Comparison of ENCODE assay signal across 7 mouse cellular contexts in the genomic region with DNA sequence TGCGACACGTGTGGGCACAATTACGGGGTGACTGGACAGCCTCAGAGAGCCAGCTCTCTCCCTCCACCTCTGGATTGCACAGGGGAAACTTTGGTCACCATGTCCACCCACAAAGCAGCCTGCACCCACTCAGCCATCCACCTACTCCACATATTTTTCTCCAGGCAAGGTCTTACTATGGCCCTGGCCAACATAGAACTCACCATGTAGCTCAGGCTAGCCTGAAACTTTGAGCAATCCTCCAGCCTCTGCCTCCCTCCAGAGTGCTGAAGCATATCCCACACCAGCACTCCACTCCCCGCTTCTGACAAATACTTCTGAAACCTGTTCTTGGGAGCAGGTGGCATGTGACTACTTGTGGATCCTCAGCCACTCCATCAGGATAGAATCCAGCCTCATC. TPM values are rescaled to one million over a fixed set of nuclear protein-coding genes. Genes with fewer than 3 reads are reported as not detected.
DNase-seq lines count a peak whose midpoint lies in the region; ATAC-seq lines count a peak whose summit lies in the region.

No protein-coding gene starts in this region.

- no peak for ATAC-seq in megakaryocyte, adult 5-6 weeks (ENCODE audit: poor library complexity, severe bottlenecking)
- ATAC-seq in forebrain, embryonic 13.5 days, result no peak
- ATAC-seq in limb, embryonic 13.5 days (ENCODE audit: low FRiP score, low read depth), result no peak
- no peak for ATAC-seq in stomach, embryonic 16.5 days (ENCODE audit: insufficient read depth, low FRiP score)

- H3K4me2 ChIP-seq in forebrain, embryonic 13.5 days, result peak overlapping the region; percentile 95
- peak overlapping the region; percentile 91 for H3K4me2 ChIP-seq in limb, embryonic 13.5 days (replicated peaks)
- peak overlapping the region; percentile 66 for H3K4me2 ChIP-seq in stomach, embryonic 16.5 days (ENCODE audit: low read depth, low read length)

- peak overlapping the region; percentile 96 for H3K4me3 ChIP-seq in megakaryocyte, embryonic 14.5 days (replicated peaks)
- peak overlapping the region; percentile 81 for H3K4me3 ChIP-seq in forebrain, embryonic 13.5 days
- H3K4me3 ChIP-seq in limb, embryonic 13.5 days, result peak overlapping the region; percentile 95
- H3K4me3 ChIP-seq in stomach, embryonic 16.5 days (replicated peaks; ENCODE audit: low read length), result peak overlapping the region; percentile 65

- H3K9ac ChIP-seq in forebrain, embryonic 13.5 days, result peak overlapping the region; percentile 94
- H3K9ac ChIP-seq in limb, embryonic 13.5 days, result no peak overlapping the region
- 0 out of 2 replicates have a peak overlapping the region, but pooled peaks have one; percentile 37 for H3K9ac ChIP-seq in stomach, embryonic 16.5 days (ENCODE audit: low read length)

- peaks cover 65% of the 10 kb centered on the region for H3K4me1 ChIP-seq in megakaryocyte, embryonic 14.5 days
- peaks cover 62% of the 10 kb centered on the region for H3K4me1 ChIP-seq in forebrain, embryonic 13.5 days
- peaks cover 28% of the 10 kb centered on the region for H3K4me1 ChIP-seq in limb, embryonic 13.5 days
- H3K4me1 ChIP-seq in stomach, embryonic 16.5 days (ENCODE audit: control insufficient read depth, insufficient read depth, low read length), result peaks cover 46% of the 10 kb centered on the region

- peaks cover 7% of the 10 kb centered on the region for H3K27me3 ChIP-seq in megakaryocyte, embryonic 14.5 days (replicated peaks)
- no peaks in the 10 kb centered on the region for H3K27me3 ChIP-seq in forebrain, embryonic 13.5 days
- no peaks in the 10 kb centered on the region for H3K27me3 ChIP-seq in limb, embryonic 13.5 days
- H3K27me3 ChIP-seq in stomach, embryonic 16.5 days (ENCODE audit: control insufficient read depth, insufficient read depth, low read length), result no peaks in the 10 kb centered on the region

- no peaks in the 10 kb centered on the region for H3K9me3 ChIP-seq in megakaryocyte, embryonic 14.5 days
- H3K9me3 ChIP-seq in forebrain, embryonic 13.5 days (replicated peaks), result no peaks in the 10 kb centered on the region
- no peaks in the 10 kb centered on the region for H3K9me3 ChIP-seq in limb, embryonic 13.5 days
- no peaks in the 10 kb centered on the region for H3K9me3 ChIP-seq in stomach, embryonic 16.5 days (replicated peaks; ENCODE audit: control insufficient read depth, low read length)

- no peak for DNase-seq in urinary bladder, adult 18-20 months (ENCODE audit: low spot score in 2 of 2)
- DNase-seq in spleen, adult 12 weeks (ENCODE audit: low spot score), result no peak

- 63% methylated on average over 4 of the region's 4 CpGs for WGBS in forebrain, embryonic 13.5 days
- WGBS in limb, embryonic 13.5 days, result 57% methylated on average over 4 of the region's 4 CpGs
- WGBS in stomach, embryonic 16.5 days, result 53% methylated on average over 4 of the region's 4 CpGs

- no peak overlapping the region for H3K27ac ChIP-seq in forebrain, embryonic 13.5 days
- H3K27ac ChIP-seq in limb, embryonic 13.5 days, result no peak overlapping the region
- no peak overlapping the region for H3K27ac ChIP-seq in stomach, embryonic 16.5 days (ENCODE audit: low read length)

- peaks cover 3% of the 10 kb centered on the region for H3K36me3 ChIP-seq in megakaryocyte, embryonic 14.5 days (replicated peaks; ENCODE audit: low read length)
- H3K36me3 ChIP-seq in forebrain, embryonic 13.5 days (ENCODE audit: poor library complexity, severe bottlenecking), result no peaks in the 10 kb centered on the region
- H3K36me3 ChIP-seq in limb, embryonic 13.5 days, result peaks cover 4% of the 10 kb centered on the region; the same call in 1 of the 2 replicates
- no peaks in the 10 kb centered on the region for H3K36me3 ChIP-seq in stomach, embryonic 16.5 days (ENCODE audit: control insufficient read depth, insufficient read depth, low read length)

RNA-seq across cellular contexts. Expression of a gene that starts 1.9 kb away (rescaled TPM):
- polyA plus RNA-seq in megakaryocyte, embryonic 14.5 days (2012; ENCODE audit: insufficient read depth, low replicate concordance), result 8.1 and 16.3 TPM in 2 replicates
- 21.8 and 23.1 TPM in 2 replicates for total RNA-seq in megakaryocyte, adult 5-6 weeks (2015)
- 14.8 and 16.2 TPM in 2 replicates for total RNA-seq in megakaryocyte, adult 5-6 weeks (2017)
- polyA plus RNA-seq in forebrain, embryonic 13.5 days (2015; fragmentation: Nextera tagmentation; extraction: Ambion mirVana), result 13.2 and 15.6 TPM in 2 replicates
- polyA plus RNA-seq in limb, embryonic 13.5 days (2015; fragmentation: Nextera tagmentation; extraction: Ambion mirVana), result 25.4 and 33.4 TPM in 2 replicates
- 7.4 and 8.9 TPM in 2 replicates for polyA plus RNA-seq in stomach, embryonic 16.5 days (2015; fragmentation: Nextera tagmentation; extraction: Ambion mirVana)
